Mouse (Mus musculus) brain, adult 2 months (tissue): ENCODE measurements around the gene Clcf1.

Experiments
- DNase-seq: peaks from one replicate; pipeline ENCODE4 v3.0.0; 2011; ENCODE audit warnings: low read depth, low spot score

The Clcf1 gene

GRCm38 (mm10) chr19:4193129-4193528 lies 20.9 kb upstream of the Clcf1 start:
- no peak for DNase-seq

DNA sequence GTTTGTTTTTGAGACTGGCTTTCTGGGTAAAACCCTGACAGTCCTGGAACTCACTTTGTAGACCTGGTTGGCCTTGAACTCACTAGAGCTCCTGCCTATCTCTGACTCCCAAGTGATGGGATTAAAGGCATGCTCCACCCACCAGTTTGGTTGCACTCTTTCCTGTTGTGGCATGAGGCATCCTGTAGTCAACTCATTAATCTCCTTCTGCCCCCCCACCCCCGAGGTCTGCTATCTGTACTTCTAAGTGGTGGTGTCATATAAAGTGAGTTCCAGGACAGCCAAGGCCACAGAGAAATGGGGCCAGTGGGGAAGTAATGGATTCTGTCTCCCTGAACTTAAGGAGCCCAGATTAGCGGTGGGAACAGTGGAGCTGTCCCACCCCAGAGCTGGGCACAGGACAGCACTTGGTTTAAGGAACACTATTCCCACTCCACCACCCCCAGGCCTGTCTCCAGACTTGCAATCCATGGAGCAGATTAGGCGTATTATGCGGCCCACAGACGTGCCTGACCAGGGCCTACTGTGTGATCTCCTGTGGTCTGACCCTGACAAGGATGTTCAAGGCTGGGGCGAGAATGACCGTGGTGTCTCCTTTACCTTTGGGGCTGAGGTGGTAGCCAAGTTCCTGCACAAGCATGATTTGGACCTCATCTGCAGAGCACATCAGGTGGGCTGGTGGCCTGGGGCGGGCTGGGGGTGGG lies 19.9 kb upstream of the Clcf1 start:
- DNase-seq: no peak

- peak; percentile 89 for DNase-seq
Measured at GRCm38 (mm10) chr19:4194776-4195650, 19.0 kb upstream of the Clcf1 start.

- no peak for DNase-seq
Measured at GRCm38 (mm10) chr19:4196048-4196447, 18.0 kb upstream of the Clcf1 start.

DNA sequence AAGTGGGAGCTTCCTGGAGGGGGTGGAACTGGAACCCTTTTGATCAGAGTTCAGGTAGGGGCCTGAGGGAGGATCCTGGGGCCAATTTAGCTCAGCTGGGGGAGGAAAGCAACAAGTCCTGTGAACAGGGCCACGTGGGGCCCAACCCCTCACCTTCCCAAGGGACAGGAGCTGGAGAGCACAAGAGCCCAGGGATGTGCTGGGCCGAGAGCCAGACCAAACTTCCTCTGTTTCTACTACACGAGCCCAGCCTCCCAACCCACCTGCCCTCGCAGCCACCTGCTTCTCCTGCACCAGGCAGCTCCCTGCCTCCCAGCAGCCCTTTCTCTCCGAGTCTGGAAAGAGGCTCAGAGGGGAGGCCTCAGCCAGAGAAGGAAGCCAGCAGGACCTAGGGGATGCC lies 17.5 kb upstream of the Clcf1 start:
- DNase-seq: peak; percentile 49

DNA sequence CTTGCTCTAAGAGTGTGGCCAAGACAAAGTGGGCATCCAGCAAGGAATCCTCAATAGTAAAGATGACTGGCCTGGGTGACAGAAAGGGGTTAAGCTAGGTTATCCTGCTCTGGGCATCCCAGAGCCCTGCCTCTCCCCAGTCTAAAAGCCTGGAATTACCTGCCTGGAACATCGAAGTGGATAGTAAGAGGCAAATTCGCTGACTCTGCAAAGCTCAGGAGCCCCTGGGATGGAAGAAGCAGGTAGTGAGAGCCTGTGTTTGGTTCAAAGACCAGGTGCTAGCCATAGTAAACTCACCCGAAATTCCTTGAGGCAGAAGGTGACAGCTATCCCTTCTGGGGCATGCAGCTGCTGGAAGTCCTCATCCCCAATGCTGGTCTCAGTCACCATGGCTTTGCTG lies 16.9 kb upstream of the Clcf1 start:
- no peak for DNase-seq

DNA sequence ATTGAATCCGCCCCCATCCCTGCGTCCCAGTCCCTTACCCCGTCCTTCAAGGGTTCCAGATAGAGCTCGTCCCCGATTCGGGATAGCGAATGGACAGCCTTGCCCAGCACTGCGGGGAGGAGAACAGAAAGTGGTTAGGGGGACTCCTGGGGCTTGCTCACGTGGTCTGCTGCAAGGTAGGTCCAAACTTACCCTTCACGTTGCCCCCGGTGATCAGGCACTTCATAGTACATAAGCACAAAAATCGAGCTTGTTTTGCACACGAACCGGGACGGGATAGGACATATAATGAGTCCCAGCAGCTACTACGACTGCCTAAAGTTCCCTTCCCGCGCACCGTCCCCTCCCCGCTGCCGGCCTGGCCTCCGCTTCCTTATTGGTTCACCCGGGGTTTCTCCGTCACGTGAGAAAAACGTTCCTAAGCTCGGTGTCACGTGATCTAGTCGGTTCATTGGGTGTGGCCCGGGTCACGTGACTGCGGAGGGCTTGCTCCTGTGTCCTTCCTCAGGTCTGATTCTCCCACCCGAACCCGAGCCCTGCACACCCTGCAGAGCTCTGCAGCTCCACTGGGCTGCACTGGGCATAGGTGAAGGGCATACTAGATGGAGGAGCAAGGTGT lies 12.6 kb upstream of the Clcf1 start, which contains the start of gene Rad9a:
Rad9a (minus strand) TSS at position 372 of the 619 bp plus-strand sequence.
- peak; percentile 99 for DNase-seq

DNA sequence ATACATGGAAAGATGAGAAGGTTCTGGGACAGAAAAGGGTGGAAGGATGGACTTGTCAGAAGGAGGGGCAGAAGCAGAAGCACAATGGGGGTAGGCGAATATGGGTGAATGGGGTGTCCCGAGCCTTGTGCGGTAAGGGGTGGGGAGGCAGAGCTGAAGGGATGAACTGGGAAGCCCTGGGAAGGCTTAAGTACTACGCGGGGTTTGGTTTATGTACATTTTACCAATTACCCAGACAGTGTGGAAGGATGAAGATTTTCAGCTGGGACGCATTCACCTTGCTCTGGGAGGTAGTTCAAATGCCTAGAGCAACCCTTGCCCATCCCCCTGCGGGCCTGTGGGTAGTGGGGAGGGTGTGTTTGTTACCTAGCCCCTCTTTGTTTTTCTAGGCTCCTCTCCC lies 11.9 kb upstream of the Clcf1 start:
- DNase-seq: no peak

- DNase-seq: no peak
Measured at GRCm38 (mm10) chr19:4203148-4203547, 10.9 kb upstream of the Clcf1 start.

- DNase-seq: peak; percentile 66
Measured at GRCm38 (mm10) chr19:4203604-4204326, 10.3 kb upstream of the Clcf1 start.

GRCm38 (mm10) chr19:4204889-4205288 lies 9.1 kb upstream of the Clcf1 start:
- peak; percentile 63 for DNase-seq

DNA sequence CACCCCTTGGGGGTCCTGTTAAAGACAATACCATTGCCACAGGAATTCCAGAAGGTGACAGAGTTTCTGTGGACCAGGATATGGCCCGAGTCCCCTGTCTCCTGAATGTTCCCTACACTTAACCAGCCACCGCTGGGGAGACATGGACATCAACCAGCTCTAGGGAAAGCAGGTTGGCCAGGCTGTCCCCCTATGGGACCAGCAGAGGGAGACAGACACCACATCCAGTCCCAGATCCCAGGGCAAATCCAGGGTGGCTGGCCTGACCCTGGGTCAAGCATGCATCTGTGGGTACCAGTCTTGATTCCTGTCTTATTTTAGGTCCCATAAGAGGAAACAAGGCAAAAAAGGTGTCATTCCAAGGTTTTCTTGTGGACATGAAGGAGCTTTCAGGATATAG lies 7.1 kb upstream of the Clcf1 start:
- peak; percentile 83 for DNase-seq

DNA sequence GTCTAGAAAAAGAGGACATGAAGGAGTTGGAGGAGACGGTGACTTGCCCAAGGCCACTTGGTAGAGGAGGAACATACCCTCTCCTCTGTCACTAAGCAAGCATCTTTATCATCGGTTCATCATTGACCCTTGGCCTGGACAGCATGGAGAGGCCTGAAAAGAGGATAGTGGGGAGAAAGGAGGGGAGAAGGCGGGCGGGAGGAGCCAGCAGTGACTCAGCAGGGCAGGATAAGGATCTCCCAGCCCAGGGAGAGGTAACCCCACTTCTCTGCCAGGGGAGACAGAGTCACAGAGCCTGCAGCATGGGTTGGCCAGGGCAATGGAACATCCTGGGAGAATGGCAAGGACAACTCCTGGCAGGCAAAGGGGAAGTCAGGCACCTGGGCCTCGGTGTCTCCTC lies 5.5 kb upstream of the Clcf1 start:
- no peak for DNase-seq

DNA sequence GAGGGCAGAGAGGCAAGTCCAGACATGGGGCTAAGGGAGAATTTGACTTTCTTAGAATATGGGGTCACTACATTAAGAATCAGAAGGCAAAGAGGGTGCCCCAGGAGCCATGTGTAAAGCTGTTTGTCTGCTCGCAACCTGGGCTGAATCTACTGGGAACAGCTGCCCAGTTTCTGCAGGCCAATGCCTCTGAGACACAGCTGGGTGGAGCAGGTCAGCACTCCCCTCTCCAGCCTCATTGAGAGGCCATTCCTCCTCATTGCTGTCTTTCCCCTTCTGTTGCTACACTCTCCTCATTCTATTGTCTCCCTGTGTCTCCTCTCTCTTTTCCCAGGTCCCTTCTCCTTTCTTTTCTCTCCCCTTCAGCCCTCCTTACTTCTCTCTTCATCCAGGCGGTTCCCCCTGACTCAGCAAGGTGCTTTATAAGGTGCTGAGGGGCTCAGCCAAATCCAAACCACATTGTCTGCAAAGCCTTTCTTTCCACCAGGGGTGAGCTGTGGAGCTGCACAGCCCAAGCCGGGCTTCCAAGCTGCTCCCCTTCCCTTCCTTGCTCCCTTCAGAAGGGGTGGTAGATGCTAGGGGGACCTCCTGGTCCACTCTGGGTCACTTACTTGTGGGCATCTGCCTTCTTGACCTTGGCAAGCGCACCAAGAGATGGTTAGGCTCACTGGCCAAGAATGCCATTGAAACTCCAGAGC lies 2.0 kb upstream of the Clcf1 start:
- no peak for DNase-seq

DNA sequence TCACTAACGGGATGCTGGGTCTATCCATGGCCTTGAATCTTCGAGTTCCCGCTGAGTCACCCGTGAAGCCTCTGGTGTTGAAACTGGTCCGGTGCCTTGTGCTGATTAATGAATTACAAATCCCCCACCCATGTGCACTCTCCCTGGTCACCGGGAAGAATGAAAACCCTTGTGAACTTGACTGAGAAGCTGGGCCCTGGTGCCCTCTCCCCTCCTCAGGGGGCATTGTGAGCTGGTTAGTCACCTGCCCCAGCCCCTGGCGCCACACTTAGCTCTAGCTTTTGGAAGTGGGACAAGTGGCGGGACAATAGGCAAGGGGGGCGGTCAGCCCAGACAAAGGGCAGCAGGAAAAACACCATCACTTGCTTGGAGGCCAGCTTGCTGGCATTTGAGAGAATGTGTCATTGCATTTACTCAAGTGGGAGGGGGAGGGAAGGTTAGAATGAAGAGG lies 489 bp upstream of the Clcf1 start:
- DNase-seq: no peak

- DNase-seq: no peak
Measured at GRCm38 (mm10) chr19:4214771-4215450, 873 bp downstream of the Clcf1 start.

GRCm38 (mm10) chr19:4215451-4215840 lies 1.4 kb downstream of the Clcf1 start:
- DNase-seq: no peak

DNA sequence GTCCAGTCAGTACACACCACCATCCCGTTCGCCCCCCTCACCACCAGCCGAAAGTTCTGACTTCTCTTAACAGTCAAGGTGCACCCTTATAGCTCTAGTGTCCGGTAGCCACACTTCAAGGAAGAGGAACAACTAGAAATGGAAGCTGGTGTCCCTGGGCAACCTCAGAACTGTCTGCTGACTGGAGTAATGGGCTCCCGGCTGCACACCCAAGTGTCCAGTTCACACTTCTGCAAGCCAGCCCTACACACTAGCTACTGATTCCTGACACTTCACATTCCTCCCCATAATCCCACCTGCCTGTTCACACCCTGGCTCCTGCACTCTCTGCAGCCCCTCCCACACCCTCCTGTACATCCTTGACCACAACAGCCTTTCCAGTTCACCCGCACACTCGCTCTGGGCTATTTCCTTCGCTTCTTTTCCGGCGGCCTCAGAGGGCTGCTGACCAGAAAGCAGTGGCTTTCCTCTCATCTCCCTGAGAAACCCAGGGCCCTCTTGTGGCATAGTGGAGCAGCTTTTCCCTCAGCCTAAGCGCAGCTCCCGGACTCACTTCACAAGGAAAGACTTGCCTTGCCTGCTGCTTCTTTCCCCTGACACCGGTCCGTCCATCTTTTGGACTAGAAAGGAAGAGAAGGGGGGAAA lies 2.1 kb downstream of the Clcf1 start:
- DNase-seq: peak; percentile 82

DNA sequence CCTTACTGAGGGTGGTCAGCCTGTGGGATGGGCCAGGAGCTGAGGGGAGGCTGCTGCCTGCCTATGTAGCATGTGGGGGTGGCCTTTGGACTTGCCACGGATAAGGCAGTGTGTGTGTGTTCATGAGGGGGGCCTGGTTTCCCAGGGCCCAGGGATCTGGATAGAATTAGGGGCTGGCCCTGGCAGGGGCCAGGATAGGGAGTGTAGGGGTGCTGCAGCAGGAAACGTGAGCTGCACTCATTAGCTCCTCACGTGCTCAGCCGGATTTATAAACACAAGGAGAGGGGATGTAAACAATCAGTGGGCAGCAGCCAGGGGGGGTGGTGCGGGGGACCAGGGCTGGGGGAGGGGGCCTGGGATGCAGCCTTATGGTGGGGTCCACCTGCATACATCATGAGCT lies 3.1 kb downstream of the Clcf1 start:
- no peak for DNase-seq

- no peak for DNase-seq
Measured at GRCm38 (mm10) chr19:4217855-4218254, 3.8 kb downstream of the Clcf1 start.
